Mouse (Mus musculus): ENCODE measurements around the gene Trim23. TPM values are rescaled to one million over a fixed set of nuclear protein-coding genes. Genes with fewer than 3 reads are reported as not detected.

Trim23 gene
- polyA plus RNA-seq, 1 experiment from 2014 or later, result 8.2 TPM

GRCm38 (mm10) chr13:104204313-104204712 lies 25.7 kb downstream of the Trim23 start:
- DNase-seq (ENCODE audit: low spot score) (no peak), ATAC-seq (ENCODE audit: low FRiP score, low TSS enrichment) (no peak)
- H3K4me3 ChIP-seq (ENCODE audit: low read depth, low read length), result no peak overlapping the region
- H3K9ac ChIP-seq (ENCODE audit: low read length), result no peak overlapping the region
- no peak overlapping the region for H3K4me2 ChIP-seq (replicated peaks; ENCODE audit: low read depth)
- no peaks in the 10 kb centered on the region for H3K9me3 ChIP-seq (ENCODE audit: control insufficient read depth, low read length)
- no peaks in the 10 kb centered on the region for H3K4me1 ChIP-seq (replicated peaks; ENCODE audit: control insufficient read depth, insufficient read depth)
- no peaks in the 10 kb centered on the region for H3K27me3 ChIP-seq (ENCODE audit: control insufficient read depth, insufficient read depth, low read length)
- no peaks in the 10 kb centered on the region for H3K36me3 ChIP-seq (ENCODE audit: control insufficient read depth, insufficient read depth, low read length)
- WGBS, result 56% methylated on average over 1 of the region's 1 CpGs
- TF ChIP-seq CTCF (IDR thresholded peaks at IDR 0.05; ENCODE audit: low read depth) (peak; percentile 55), EP300 (optimal IDR thresholded peaks at IDR 0.05) (no peak)
- H3K27ac ChIP-seq (replicated peaks), result no peak overlapping the region

- Histone ChIP-seq H3K27ac (replicated peaks) (no peak overlapping the region), H3K4me2 (replicated peaks; ENCODE audit: low read depth) (peak overlapping the region; percentile 69), H3K36me3 (ENCODE audit: control insufficient read depth, insufficient read depth, low read length) (no peaks in the 10 kb centered on the region), H3K9me3 (ENCODE audit: control insufficient read depth, low read length) (no peaks in the 10 kb centered on the region), H3K4me3 (ENCODE audit: low read depth, low read length) (peak overlapping the region; percentile 75), H3K27me3 (ENCODE audit: control insufficient read depth, insufficient read depth, low read length) (no peaks in the 10 kb centered on the region), H3K4me1 (replicated peaks; ENCODE audit: control insufficient read depth, insufficient read depth) (no peaks in the 10 kb centered on the region), H3K9ac (ENCODE audit: low read length) (0 out of 2 replicates have a peak overlapping the region, but pooled peaks have one; percentile 5)
- 39% methylated on average over 3 of the region's 3 CpGs for WGBS
- TF ChIP-seq EP300 (optimal IDR thresholded peaks at IDR 0.05) (no peak), CTCF (IDR thresholded peaks at IDR 0.05; ENCODE audit: low read depth) (no peak)
- DNase-seq (ENCODE audit: low spot score) (no peak), ATAC-seq (ENCODE audit: low FRiP score, low TSS enrichment) (no peak)
Observed at GRCm38 (mm10) chr13:104227478-104227877, 48.9 kb downstream of the Trim23 start.

GRCm38 (mm10) chr13:104228384-104229066 lies 49.9 kb downstream of the Trim23 start, which contains the start of the genes Cenpk and Ppwd1:
Cenpk (plus strand) TSS chr13:104228611.
Ppwd1 (minus strand) TSS chr13:104228843.
- Histone ChIP-seq H3K4me3 (ENCODE audit: low read depth, low read length) (peak within 1 kb of the TSS; percentile 75), H3K4me2 (replicated peaks; ENCODE audit: low read depth) (peak within 1 kb of the TSS; percentile 75), H3K36me3 (ENCODE audit: control insufficient read depth, insufficient read depth, low read length) (no peaks in the 10 kb centered on the region), H3K9ac (ENCODE audit: low read length) (peak within 1 kb of the TSS; percentile 86), H3K27ac (replicated peaks) (peak within 1 kb of the TSS; percentile 93), H3K27me3 (ENCODE audit: control insufficient read depth, insufficient read depth, low read length) (no peaks in the 10 kb centered on the region), H3K4me1 (replicated peaks; ENCODE audit: control insufficient read depth, insufficient read depth) (no peaks in the 10 kb centered on the region), H3K9me3 (ENCODE audit: control insufficient read depth, low read length) (no peaks in the 10 kb centered on the region)
- ATAC-seq (ENCODE audit: low FRiP score, low TSS enrichment), result peak; percentile 99
- peak; percentile 81 for TF ChIP-seq EP300 (optimal IDR thresholded peaks at IDR 0.05)
- TF ChIP-seq CTCF (IDR thresholded peaks at IDR 0.05; ENCODE audit: low read depth), result no peak
- WGBS, result 2% methylated on average over 55 of the region's 55 CpGs
- peak; percentile 98 for DNase-seq (ENCODE audit: low spot score)

GRCm38 (mm10) chr13:104229181-104229580 lies 50.6 kb downstream of the Trim23 start:
- WGBS, result 8% methylated on average over 15 of the region's 15 CpGs
- ATAC-seq (ENCODE audit: low FRiP score, low TSS enrichment) (0 out of 2 replicates have a peak, but pooled peaks have one; percentile 35), DNase-seq (ENCODE audit: low spot score) (no peak)

More at GRCm38 (mm10) chr13:104229181-104229580, 50.6 kb downstream of the Trim23 start:
- Histone ChIP-seq H3K4me2 (replicated peaks; ENCODE audit: low read depth) (peak overlapping the region; percentile 75), H3K27me3 (ENCODE audit: control insufficient read depth, insufficient read depth, low read length) (no peaks in the 10 kb centered on the region), H3K4me3 (ENCODE audit: low read depth, low read length) (peak overlapping the region; percentile 75), H3K9ac (ENCODE audit: low read length) (peak overlapping the region; percentile 67), H3K4me1 (replicated peaks; ENCODE audit: control insufficient read depth, insufficient read depth) (no peaks in the 10 kb centered on the region), H3K27ac (replicated peaks) (no peak overlapping the region), H3K9me3 (ENCODE audit: control insufficient read depth, low read length) (no peaks in the 10 kb centered on the region), H3K36me3 (ENCODE audit: control insufficient read depth, insufficient read depth, low read length) (no peaks in the 10 kb centered on the region)
- no peak for TF ChIP-seq CTCF (IDR thresholded peaks at IDR 0.05; ENCODE audit: low read depth)
- TF ChIP-seq EP300 (optimal IDR thresholded peaks at IDR 0.05), result no peak

Other genes starting within 250 kb of the Trim23 start
- gene Nln, start 69.2 kb upstream of the Trim23 start, polyA plus RNA-seq (2015; fragmentation: Nextera tagmentation; extraction: Ambion mirVana), result 22.3 and 22.5 TPM in 2 replicates
- 3.3 TPM in 2 replicates for gene Sgtb, start 69.1 kb upstream of the Trim23 start, polyA plus RNA-seq (2015; fragmentation: Nextera tagmentation; extraction: Ambion mirVana)
- gene Trappc13, start 328 bp upstream of the Trim23 start, polyA plus RNA-seq (2015; fragmentation: Nextera tagmentation; extraction: Ambion mirVana), result 33.8 and 36.6 TPM in 2 replicates
- gene Cenpk, start 49.8 kb downstream of the Trim23 start, polyA plus RNA-seq (2015; fragmentation: Nextera tagmentation; extraction: Ambion mirVana), result 23.1 and 27.5 TPM in 2 replicates
- 6.1 TPM in 2 replicates for gene Ppwd1, start 50.0 kb downstream of the Trim23 start, polyA plus RNA-seq (2015; fragmentation: Nextera tagmentation; extraction: Ambion mirVana)
- gene Adamts6, start 109.0 kb downstream of the Trim23 start, polyA plus RNA-seq (2015; fragmentation: Nextera tagmentation; extraction: Ambion mirVana), result 0.56 and 0.78 TPM in 2 replicates

All from stomach, postnatal 0 days (tissue).